Mouse (Mus musculus) intestine, embryonic 16.5 days (tissue): Measurements from ENCODE around the gene Iqsec1. TPM values are rescaled to one million over a fixed set of nuclear protein-coding genes. Genes with fewer than 3 reads are reported as not detected.
"Not testable (repeated sequence)": the region's sequence is repeated elsewhere in the genome, so short reads cannot be mapped to it uniquely, and the experiment has no call there.

Source experiments
- ATAC-seq: fragments of 200-750 bp; cut with Nextera tagmentation; 2 replicates; pipeline ENCODE4 v1.8.0; 2017; ENCODE audit warnings: moderate TSS enrichment, moderate library complexity
- H3K27ac ChIP-seq: fragments of 300-500 bp; sonication (generic); 2 replicates; pipeline ENCODE4 v1.5.1; 2014; ENCODE audit warnings: mild to moderate bottlenecking, low read length
- H3K27me3 ChIP-seq: fragments of 300-500 bp; sonication (generic); replicated peaks from 2 replicates; pipeline ENCODE4 v1.6.1; 2014; ENCODE audit warnings: low read length, control low read depth, mixed read lengths; ENCODE audit not compliant: control insufficient read depth, insufficient read depth
- H3K36me3 ChIP-seq: fragments of 300-500 bp; sonication (generic); 2 replicates; pipeline ENCODE4 v1.6.1; 2014; ENCODE audit warnings: low read length, control low read depth; ENCODE audit not compliant: control insufficient read depth, insufficient read depth
- H3K4me1 ChIP-seq: fragments of 300-500 bp; sonication (generic); 2 replicates; pipeline ENCODE4 v1.6.1; 2014; ENCODE audit warnings: low read length, control low read depth, mixed read lengths; ENCODE audit not compliant: control insufficient read depth, insufficient read depth
- H3K4me2 ChIP-seq: fragments of 300-500 bp; sonication (generic); 2 replicates; pipeline ENCODE4 v1.6.1; 2014; ENCODE audit warnings: low read depth, low read length, control low read depth
- H3K4me3 ChIP-seq: fragments of 300-500 bp; sonication (generic); 2 replicates; pipeline ENCODE4 v1.5.1; 2014; ENCODE audit warnings: mild to moderate bottlenecking, low read length
- H3K9ac ChIP-seq: fragments of 300-500 bp; sonication (generic); 2 replicates; pipeline ENCODE4 v1.6.1; 2014; ENCODE audit warnings: low read depth, low read length
- H3K9me3 ChIP-seq: fragments of 300-500 bp; sonication (generic); 2 replicates; pipeline ENCODE4 v1.6.1; 2016; ENCODE audit warnings: low read length, control low read depth; ENCODE audit not compliant: control insufficient read depth
- WGBS: fragments of 180-500 bp; shearing (Covaris S2); extraction: QIAGEN DNeasy Blood & Tissue Kit; methylation state at CpG from one replicate; pipeline ENCODE4 v1.1.7; 2014; 5-methylcytosine and 5-hydroxymethylcytosine counted together
- polyA plus RNA-seq: library from polyadenylated mRNA; unstranded; fragments of >200 nt; fragmentation: Nextera tagmentation; extraction: Ambion mirVana; gene quantifications from 2 replicates; pipeline ENCODE4 v1.2.1, GENCODE M21; 2015

Iqsec1 gene
- polyA plus RNA-seq, 1 experiment from 2014 or later = 6.4 TPM

GRCm38 (mm10) chr6:90632526-90632925, 356.0 kb downstream of the Iqsec1 start:
- 86% methylated on average over 3 of the region's 3 CpGs for WGBS
- H3K27me3 ChIP-seq, H3K4me1 ChIP-seq, H3K9me3 ChIP-seq, H3K4me2 ChIP-seq, H3K36me3 ChIP-seq, ATAC-seq, H3K9ac ChIP-seq, H3K4me3 ChIP-seq, H3K27ac ChIP-seq: not testable (repeated sequence)

GRCm38 (mm10) chr6:90630427-90630826, 358.1 kb downstream of the Iqsec1 start:
- WGBS = 92% methylated on average over 7 of the region's 7 CpGs
- Histone ChIP-seq H3K9me3 (no peaks in the 10 kb centered on the region), H3K9ac (no peak overlapping the region), H3K36me3 (no peaks in the 10 kb centered on the region), H3K27me3 (no peaks in the 10 kb centered on the region), H3K4me2 (no peak overlapping the region), H3K4me3 (no peak overlapping the region), H3K4me1 (no peaks in the 10 kb centered on the region), H3K27ac (no peak overlapping the region)
- no peak for ATAC-seq

GRCm38 (mm10) chr6:90629506-90629905, 359.0 kb downstream of the Iqsec1 start:
- no peak overlapping the region for H3K4me2 ChIP-seq
- WGBS = 79% methylated on average over 6 of the region's 6 CpGs
- no peak overlapping the region for H3K27ac ChIP-seq
- H3K36me3 ChIP-seq = no peaks in the 10 kb centered on the region
- H3K4me3 ChIP-seq = no peak overlapping the region
- H3K9me3 ChIP-seq = no peaks in the 10 kb centered on the region
- H3K4me1 ChIP-seq = peaks cover 6% of the 10 kb centered on the region; the same call in 1 of the 2 replicates
- no peak overlapping the region for H3K9ac ChIP-seq
- 0 out of 2 replicates have a peak, but pooled peaks have one; percentile 18 for ATAC-seq
- no peaks in the 10 kb centered on the region for H3K27me3 ChIP-seq

- WGBS = 82% methylated on average over 4 of the region's 4 CpGs
- Histone ChIP-seq H3K27me3 (no peaks in the 10 kb centered on the region), H3K4me2 (no peak overlapping the region), H3K27ac (no peak overlapping the region), H3K9ac (no peak overlapping the region), H3K36me3 (no peaks in the 10 kb centered on the region), H3K4me1 (peaks cover 13% of the 10 kb centered on the region), H3K4me3 (no peak overlapping the region), H3K9me3 (no peaks in the 10 kb centered on the region)
- no peak for ATAC-seq
Observed at GRCm38 (mm10) chr6:90627556-90627955, 360.9 kb downstream of the Iqsec1 start.

- H3K4me1 ChIP-seq = peaks cover 16% of the 10 kb centered on the region
- H3K27me3 ChIP-seq = no peaks in the 10 kb centered on the region
- no peak overlapping the region for H3K4me3 ChIP-seq
- H3K27ac ChIP-seq = no peak overlapping the region
- ATAC-seq = no peak
- no peaks in the 10 kb centered on the region for H3K36me3 ChIP-seq
- H3K9me3 ChIP-seq = no peaks in the 10 kb centered on the region
- WGBS = 85% methylated on average over 7 of the region's 7 CpGs
- no peak overlapping the region for H3K9ac ChIP-seq
- H3K4me2 ChIP-seq = no peak overlapping the region
Observed at GRCm38 (mm10) chr6:90625207-90625994, 363.1 kb downstream of the Iqsec1 start.

- ATAC-seq = no peak
- Histone ChIP-seq H3K4me2 (no peak overlapping the region), H3K36me3 (no peaks in the 10 kb centered on the region), H3K4me1 (peaks cover 16% of the 10 kb centered on the region), H3K4me3 (no peak overlapping the region), H3K9me3 (no peaks in the 10 kb centered on the region), H3K9ac (no peak overlapping the region), H3K27ac (no peak overlapping the region), H3K27me3 (no peaks in the 10 kb centered on the region)
- WGBS = 75% methylated on average over 11 of the region's 11 CpGs
Observed at GRCm38 (mm10) chr6:90624733-90625132, 363.8 kb downstream of the Iqsec1 start.

- no peak overlapping the region for H3K4me3 ChIP-seq
- ATAC-seq = no peak
- H3K27me3 ChIP-seq = no peaks in the 10 kb centered on the region
- WGBS = 66% methylated on average over 6 of the region's 6 CpGs
- H3K4me2 ChIP-seq = no peak overlapping the region
- H3K9me3 ChIP-seq = no peaks in the 10 kb centered on the region
- H3K9ac ChIP-seq = no peak overlapping the region
- H3K27ac ChIP-seq = no peak overlapping the region
- no peaks in the 10 kb centered on the region for H3K36me3 ChIP-seq
- H3K4me1 ChIP-seq = peaks cover 19% of the 10 kb centered on the region
Observed at GRCm38 (mm10) chr6:90624184-90624583, 364.3 kb downstream of the Iqsec1 start.

- Histone ChIP-seq H3K4me3 (no peak overlapping the region), H3K27me3 (no peaks in the 10 kb centered on the region), H3K9ac (no peak overlapping the region), H3K4me2 (0 out of 2 replicates have a peak overlapping the region, but pooled peaks have one; percentile 16), H3K27ac (peak overlapping the region; percentile 54; the same call in 1 of the 2 replicates), H3K36me3 (no peaks in the 10 kb centered on the region), H3K9me3 (no peaks in the 10 kb centered on the region), H3K4me1 (peaks cover 23% of the 10 kb centered on the region)
- 66% methylated on average over 5 of the region's 5 CpGs for WGBS
- ATAC-seq = peak; percentile 58
Observed at GRCm38 (mm10) chr6:90623456-90623836, 365.0 kb downstream of the Iqsec1 start.

GRCm38 (mm10) chr6:90622758-90623455, 365.6 kb downstream of the Iqsec1 start:
- Histone ChIP-seq H3K4me3 (no peak overlapping the region), H3K36me3 (no peaks in the 10 kb centered on the region), H3K27me3 (no peaks in the 10 kb centered on the region), H3K9ac (peak overlapping the region; percentile 35; the same call in 1 of the 2 replicates), H3K4me2 (0 out of 2 replicates have a peak overlapping the region, but pooled peaks have one; percentile 16), H3K4me1 (peaks cover 23% of the 10 kb centered on the region), H3K27ac (peak overlapping the region; percentile 28; the same call in 1 of the 2 replicates), H3K9me3 (no peaks in the 10 kb centered on the region)
- WGBS = 47% methylated on average over 11 of the region's 11 CpGs
- ATAC-seq = peak; percentile 91
